Mouse (Mus musculus): ENCODE measurements around the gene Adam17. TPM values are rescaled to one million over a fixed set of nuclear protein-coding genes. Genes with fewer than 3 reads are reported as not detected.

Adam17 gene
- polyA plus RNA-seq, 1 experiment from 2014 or later = 34.4 TPM

GRCm38 (mm10) chr12:21330961-21331576 is 42.4 kb downstream of the Adam17 start:
- Histone ChIP-seq H3K9me3 (ENCODE audit: low read length) (no peaks in the 10 kb centered on the region), H3K9ac (replicated peaks; ENCODE audit: low read depth) (no peak overlapping the region), H3K4me2 (replicated peaks; ENCODE audit: low read depth, low read length) (no peak overlapping the region), H3K4me3 (ENCODE audit: low read depth, low read length) (no peak overlapping the region), H3K4me1 (ENCODE audit: insufficient read depth, low read depth, low read length) (no peaks in the 10 kb centered on the region), H3K27ac (ENCODE audit: low read length) (no peak overlapping the region), H3K36me3 (ENCODE audit: insufficient read depth, low read length) (peaks cover 23% of the 10 kb centered on the region), H3K27me3 (replicated peaks; ENCODE audit: insufficient read depth, low read length) (no peaks in the 10 kb centered on the region)
- ATAC-seq = no peak
- WGBS = 83% methylated on average over 10 of the region's 10 CpGs
- no peak for DNase-seq (ENCODE audit: low spot score)
- TF ChIP-seq EP300 (IDR thresholded peaks at IDR 0.05) (no peak), CTCF (IDR thresholded peaks at IDR 0.05) (peak; percentile 9; the same call in 1 of the 2 replicates)

DNA sequence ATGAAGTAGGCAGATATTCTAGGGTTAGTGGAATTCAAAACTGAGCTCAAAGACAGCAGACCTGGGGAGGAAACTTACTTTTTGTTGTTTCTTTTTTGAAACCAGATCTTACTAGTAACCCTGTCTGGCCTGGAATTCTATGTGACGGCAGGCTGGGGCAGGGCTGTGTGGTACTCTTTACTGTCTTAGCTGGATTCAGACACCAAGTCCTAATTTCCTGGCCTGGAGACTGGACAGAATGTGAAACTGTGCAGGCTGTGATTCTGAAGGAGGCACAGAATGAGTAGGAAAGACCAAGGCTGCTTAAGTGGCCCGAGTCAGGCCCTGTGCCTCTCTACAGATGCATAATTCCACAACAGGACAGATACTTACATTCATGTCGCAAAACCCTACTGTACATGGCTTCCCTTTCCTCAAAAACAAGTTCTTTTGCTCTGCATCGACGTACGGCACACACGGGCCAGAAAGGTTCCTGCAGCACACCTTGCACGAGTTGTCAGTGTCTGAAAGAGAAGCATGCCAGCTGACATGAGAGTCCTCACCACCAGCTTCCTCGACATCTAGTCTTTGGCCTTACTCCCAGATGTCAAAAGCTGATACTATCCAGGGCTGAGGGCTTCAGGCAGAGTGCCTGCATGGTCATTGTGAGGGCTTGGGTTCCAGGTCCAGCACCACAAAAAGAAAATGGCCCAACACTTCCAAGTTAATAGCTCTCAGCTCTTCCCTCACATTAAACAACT is 43.6 kb downstream of the Adam17 start:
- Histone ChIP-seq H3K27ac (ENCODE audit: low read length) (no peak overlapping the region), H3K4me2 (replicated peaks; ENCODE audit: low read depth, low read length) (no peak overlapping the region), H3K4me1 (ENCODE audit: insufficient read depth, low read depth, low read length) (no peaks in the 10 kb centered on the region), H3K27me3 (replicated peaks; ENCODE audit: insufficient read depth, low read length) (no peaks in the 10 kb centered on the region), H3K9me3 (ENCODE audit: low read length) (no peaks in the 10 kb centered on the region), H3K36me3 (ENCODE audit: insufficient read depth, low read length) (peaks cover 22% of the 10 kb centered on the region), H3K9ac (replicated peaks; ENCODE audit: low read depth) (no peak overlapping the region), H3K4me3 (ENCODE audit: low read depth, low read length) (no peak overlapping the region)
- WGBS = 80% methylated on average over 9 of the region's 9 CpGs
- no peak for DNase-seq (ENCODE audit: low spot score)
- no peak for TF ChIP-seq EP300 (IDR thresholded peaks at IDR 0.05)
- no peak for TF ChIP-seq CTCF (IDR thresholded peaks at IDR 0.05)
- no peak for ATAC-seq

GRCm38 (mm10) chr12:21326325-21326724 is 47.1 kb downstream of the Adam17 start:
- TF ChIP-seq EP300 (IDR thresholded peaks at IDR 0.05) = no peak
- TF ChIP-seq CTCF (IDR thresholded peaks at IDR 0.05) = no peak
- Histone ChIP-seq H3K4me2 (replicated peaks; ENCODE audit: low read depth, low read length) (no peak overlapping the region), H3K27ac (ENCODE audit: low read length) (no peak overlapping the region), H3K4me3 (ENCODE audit: low read depth, low read length) (no peak overlapping the region), H3K27me3 (replicated peaks; ENCODE audit: insufficient read depth, low read length) (no peaks in the 10 kb centered on the region), H3K9ac (replicated peaks; ENCODE audit: low read depth) (no peak overlapping the region), H3K9me3 (ENCODE audit: low read length) (no peaks in the 10 kb centered on the region), H3K4me1 (ENCODE audit: insufficient read depth, low read depth, low read length) (no peaks in the 10 kb centered on the region), H3K36me3 (ENCODE audit: insufficient read depth, low read length) (peaks cover 11% of the 10 kb centered on the region)
- WGBS = 70% methylated on average over 3 of the region's 3 CpGs
- peak; percentile 23; the same call in 1 of the 2 replicates for ATAC-seq
- DNase-seq (ENCODE audit: low spot score) = no peak

DNA sequence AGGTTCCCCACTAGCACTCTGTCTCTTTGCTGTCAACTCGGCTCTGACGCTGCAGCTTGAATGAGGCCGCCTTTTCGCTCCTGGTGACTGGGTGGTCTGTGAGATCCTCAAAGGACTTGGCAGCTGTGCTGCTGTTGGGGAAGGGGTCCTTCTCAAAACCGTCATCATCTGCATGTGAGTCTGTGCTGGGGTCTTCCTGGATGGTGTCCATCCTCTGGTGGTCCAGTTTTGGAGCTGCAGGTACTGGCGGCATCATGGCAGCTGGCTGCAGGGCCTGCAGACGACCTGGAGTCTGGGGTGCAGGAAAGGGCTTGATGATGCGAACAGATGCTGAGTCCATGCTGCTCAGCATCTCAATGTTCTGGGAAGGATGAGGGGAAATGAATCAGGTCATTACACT is 48.2 kb downstream of the Adam17 start:
- H3K9ac ChIP-seq (replicated peaks; ENCODE audit: low read depth) = no peak overlapping the region
- peaks cover 8% of the 10 kb centered on the region; the same call in 1 of the 2 replicates for H3K36me3 ChIP-seq (ENCODE audit: insufficient read depth, low read length)
- H3K9me3 ChIP-seq (ENCODE audit: low read length) = no peaks in the 10 kb centered on the region
- no peak overlapping the region for H3K4me3 ChIP-seq (ENCODE audit: low read depth, low read length)
- H3K27me3 ChIP-seq (replicated peaks; ENCODE audit: insufficient read depth, low read length) = no peaks in the 10 kb centered on the region
- H3K4me2 ChIP-seq (replicated peaks; ENCODE audit: low read depth, low read length) = no peak overlapping the region
- 88% methylated on average over 8 of the region's 8 CpGs for WGBS
- no peak for ATAC-seq
- TF ChIP-seq CTCF (IDR thresholded peaks at IDR 0.05) (no peak), EP300 (IDR thresholded peaks at IDR 0.05) (no peak)
- H3K4me1 ChIP-seq (ENCODE audit: insufficient read depth, low read depth, low read length) = no peaks in the 10 kb centered on the region
- DNase-seq (ENCODE audit: low spot score) = no peak
- no peak overlapping the region for H3K27ac ChIP-seq (ENCODE audit: low read length)

DNA sequence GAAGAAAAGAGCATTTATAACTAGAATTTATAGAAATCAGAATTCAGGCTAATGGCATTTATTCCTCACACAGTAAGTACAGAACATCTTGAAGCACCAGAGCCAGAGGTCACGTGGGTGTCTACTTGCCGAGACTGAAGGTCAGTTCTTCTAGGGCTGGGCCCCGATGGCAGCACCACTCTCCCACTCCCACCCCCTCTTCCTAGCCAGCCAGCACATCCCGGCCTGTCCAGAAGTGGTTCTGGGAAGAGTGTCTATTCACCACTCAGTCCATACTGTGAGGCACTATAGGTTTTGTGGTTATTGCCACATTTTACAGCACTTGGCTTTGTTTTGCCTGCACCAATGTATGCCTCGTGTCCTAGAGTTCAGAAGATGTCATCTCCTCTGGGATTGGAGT is 49.3 kb downstream of the Adam17 start:
- no peaks in the 10 kb centered on the region for H3K4me1 ChIP-seq (ENCODE audit: insufficient read depth, low read depth, low read length)
- no peak overlapping the region for H3K9ac ChIP-seq (replicated peaks; ENCODE audit: low read depth)
- 79% methylated on average over 5 of the region's 5 CpGs for WGBS
- ATAC-seq (no peak), DNase-seq (ENCODE audit: low spot score) (no peak)
- H3K36me3 ChIP-seq (ENCODE audit: insufficient read depth, low read length) = peaks cover 9% of the 10 kb centered on the region; the same call in 1 of the 2 replicates
- H3K4me2 ChIP-seq (replicated peaks; ENCODE audit: low read depth, low read length) = no peak overlapping the region
- H3K27me3 ChIP-seq (replicated peaks; ENCODE audit: insufficient read depth, low read length) = no peaks in the 10 kb centered on the region
- no peak overlapping the region for H3K27ac ChIP-seq (ENCODE audit: low read length)
- TF ChIP-seq CTCF (IDR thresholded peaks at IDR 0.05) (no peak), EP300 (IDR thresholded peaks at IDR 0.05) (no peak)
- H3K4me3 ChIP-seq (ENCODE audit: low read depth, low read length) = no peak overlapping the region
- no peaks in the 10 kb centered on the region for H3K9me3 ChIP-seq (ENCODE audit: low read length)

- Histone ChIP-seq H3K4me2 (replicated peaks; ENCODE audit: low read depth, low read length) (no peak overlapping the region), H3K4me1 (ENCODE audit: insufficient read depth, low read depth, low read length) (no peaks in the 10 kb centered on the region), H3K27ac (ENCODE audit: low read length) (no peak overlapping the region), H3K27me3 (replicated peaks; ENCODE audit: insufficient read depth, low read length) (no peaks in the 10 kb centered on the region), H3K9ac (replicated peaks; ENCODE audit: low read depth) (no peak overlapping the region), H3K36me3 (ENCODE audit: insufficient read depth, low read length) (peaks cover 9% of the 10 kb centered on the region; the same call in 1 of the 2 replicates), H3K4me3 (ENCODE audit: low read depth, low read length) (no peak overlapping the region), H3K9me3 (ENCODE audit: low read length) (no peaks in the 10 kb centered on the region)
- ATAC-seq (no peak), DNase-seq (ENCODE audit: low spot score) (no peak)
- TF ChIP-seq EP300 (IDR thresholded peaks at IDR 0.05) (no peak), CTCF (IDR thresholded peaks at IDR 0.05) (no peak)
- WGBS = 88% methylated on average over 9 of the region's 9 CpGs
These were observed 50.6 kb downstream of the Adam17 start for GRCm38 (mm10) chr12:21322856-21323255.
